In the genomic region with DNA sequence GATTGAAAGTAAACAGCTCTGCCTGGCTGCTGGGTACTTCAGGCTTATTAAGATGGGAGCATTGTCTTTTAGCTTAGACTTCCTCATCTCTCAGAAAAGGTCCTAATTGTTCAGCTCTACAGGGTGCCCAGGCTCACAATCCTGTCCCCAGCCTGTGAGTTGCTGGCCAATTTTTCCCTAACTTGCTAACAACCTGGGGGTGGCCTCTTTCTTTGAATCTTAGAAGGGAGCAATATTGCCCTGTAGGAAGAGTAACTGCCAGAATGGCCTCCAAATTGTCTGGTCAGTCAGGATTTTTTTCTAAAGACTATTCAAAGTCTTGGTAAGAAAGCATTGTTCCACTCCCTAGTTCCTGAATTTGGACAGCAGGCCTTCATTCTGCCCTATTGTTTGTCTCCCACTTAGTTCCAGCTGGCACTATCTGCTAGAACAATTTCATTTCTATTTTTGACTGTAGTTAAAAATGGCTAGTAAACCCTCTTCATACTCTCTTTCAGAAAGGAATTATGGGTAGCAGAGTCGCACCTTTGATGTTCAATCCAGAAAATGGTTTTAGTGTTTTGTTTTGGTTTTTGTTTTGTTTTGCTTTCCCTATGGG, we compare ENCODE assay signal across 21 mouse cellular contexts.
DNase-seq lines count a peak whose midpoint lies in the region; ATAC-seq and TF ChIP-seq lines count a peak whose summit lies in the region.
"Had no signal": no experiment of that assay in that cellular context is flagged by ENCODE, and none has a peak within 500 bp of the region (broad histone marks: within the 10 kb centered on the region; RNA-seq: fewer than 3 reads in every experiment).

No protein-coding gene starts in this region.

- DNase-seq in heart, adult 18-20 months = peak; percentile 7 to 13
- no peak for DNase-seq in heart, adult 9 months (ENCODE audit: low spot score in 2 of 2)
- no peak for DNase-seq in left cerebral cortex, adult 2 months (ENCODE audit: extremely low spot score in 1 of 2, low spot score in 2 of 2)
- DNase-seq in left cerebral cortex, adult 8-10 months (ENCODE audit: low spot score in 2 of 2) = no peak
- DNase-seq in cerebellum, adult 2 months = peak; percentile 44 to 78
- DNase-seq in retina, postnatal 1 day = peak; percentile 53
- DNase-seq in kidney, adult 18-20 months = no peak
- DNase-seq: adrenal gland, postnatal 10 days; lung, postnatal 4 days; right cerebral cortex, postnatal 25 days; thymus, adult 18-20 months; thymus, postnatal 4 days had no signal

- TF ChIP-seq CTCF in left cerebral cortex, adult 2 months (IDR thresholded peaks at IDR 0.05) = no peak
- TF ChIP-seq CTCF in cerebellum, adult 2 months (IDR thresholded peaks at IDR 0.05; ENCODE audit: borderline replicate concordance, insufficient read depth, low read depth, low read length) = no peak

- WGBS in cerebellum, adult 2 months = 12% methylated on average over 1 of the region's 1 CpGs
- 90% methylated on average over 1 of the region's 1 CpGs for WGBS in kidney, embryonic 15.5 days

- no peak for ATAC-seq in kidney, embryonic 15.5 days (replicated peaks; ENCODE audit: low FRiP score)
- ATAC-seq: midbrain, embryonic 16.5 days had no signal

- H3K27ac ChIP-seq in left cerebral cortex, adult 2 months = peak overlapping the region; percentile 7; the same call in 1 of the 2 replicates
- H3K27ac ChIP-seq in cerebellum, adult 2 months (ENCODE audit: insufficient read depth, low read length) = no peak overlapping the region
- H3K27ac ChIP-seq in kidney, embryonic 15.5 days = no peak overlapping the region
- H3K27ac ChIP-seq: embryonic facial prominence, embryonic 15.5 days; heart, embryonic 13.5 days; hindbrain, embryonic 13.5 days; liver, embryonic 14.5 days; lung, embryonic 15.5 days; neural tube, embryonic 15.5 days; stomach, embryonic 15.5 days had no signal

- intact Hi-C loops in left cerebral cortex, adult 2 months (cut with DNase I) = loop anchor here (10.0 kb wide), 1 partner anchor 1025 kb away; no protein-coding TSS in a partner anchor

- no peaks in the 10 kb centered on the region for H3K27me3 ChIP-seq in cerebellum, adult 2 months (ENCODE audit: control insufficient read depth, insufficient read depth, low read length)
- H3K27me3 ChIP-seq in kidney, embryonic 15.5 days = no peaks in the 10 kb centered on the region
- H3K27me3 ChIP-seq: embryonic facial prominence, embryonic 15.5 days; heart, embryonic 13.5 days; hindbrain, embryonic 13.5 days; lung, embryonic 15.5 days; neural tube, embryonic 15.5 days; stomach, embryonic 15.5 days had no signal

- H3K4me2 ChIP-seq in kidney, embryonic 15.5 days = no peak overlapping the region
- H3K4me2 ChIP-seq: embryonic facial prominence, embryonic 15.5 days; heart, embryonic 13.5 days; hindbrain, embryonic 13.5 days; lung, embryonic 15.5 days; neural tube, embryonic 15.5 days; stomach, embryonic 15.5 days had no signal

- H3K4me3 ChIP-seq in left cerebral cortex, adult 2 months = no peak overlapping the region
- H3K4me3 ChIP-seq in cerebellum, adult 2 months (replicated peaks; ENCODE audit: insufficient read depth, low read depth, low read length) = no peak overlapping the region
- no peak overlapping the region for H3K4me3 ChIP-seq in kidney, embryonic 15.5 days (replicated peaks)
- H3K4me3 ChIP-seq: embryonic facial prominence, embryonic 15.5 days; heart, embryonic 13.5 days; hindbrain, embryonic 13.5 days; lung, embryonic 15.5 days; neural tube, embryonic 15.5 days; stomach, embryonic 15.5 days had no signal

- no peaks in the 10 kb centered on the region for H3K9me3 ChIP-seq in kidney, embryonic 15.5 days (replicated peaks)
- H3K9me3 ChIP-seq: embryonic facial prominence, embryonic 15.5 days; heart, embryonic 13.5 days; hindbrain, embryonic 13.5 days; lung, embryonic 15.5 days; neural tube, embryonic 15.5 days; stomach, embryonic 15.5 days had no signal

- TF ChIP-seq POLR2A in cerebellum, adult 2 months (IDR thresholded peaks at IDR 0.05; ENCODE audit: borderline replicate concordance, insufficient read depth, low read length) = no peak

- no peaks in the 10 kb centered on the region for H3K36me3 ChIP-seq in kidney, embryonic 15.5 days
- H3K36me3 ChIP-seq: embryonic facial prominence, embryonic 15.5 days; heart, embryonic 13.5 days; hindbrain, embryonic 13.5 days; lung, embryonic 15.5 days; neural tube, embryonic 15.5 days; stomach, embryonic 15.5 days had no signal

- peaks cover 3% of the 10 kb centered on the region; the same call in 1 of the 2 replicates for H3K4me1 ChIP-seq in cerebellum, adult 2 months (ENCODE audit: control insufficient read depth, insufficient read depth, low read length)
- H3K4me1 ChIP-seq in kidney, embryonic 15.5 days = no peaks in the 10 kb centered on the region
- H3K4me1 ChIP-seq: embryonic facial prominence, embryonic 15.5 days; hindbrain, embryonic 13.5 days; lung, embryonic 15.5 days; neural tube, embryonic 15.5 days; stomach, embryonic 15.5 days had no signal

- no peak overlapping the region for H3K9ac ChIP-seq in kidney, embryonic 15.5 days
- H3K9ac ChIP-seq: embryonic facial prominence, embryonic 15.5 days; heart, embryonic 13.5 days; hindbrain, embryonic 13.5 days; liver, embryonic 14.5 days; lung, embryonic 15.5 days; neural tube, embryonic 15.5 days; stomach, embryonic 15.5 days had no signal

Comparison
In these comparisons a context has a peak if more than half of its experiments do, and no peak if none do; other contexts are left out.
1. DNase-seq: peak in heart, adult 18-20 months (2 of 2), cerebellum, adult 2 months (2 of 2) and retina, postnatal 1 day (single experiment); none in heart, adult 9 months (0 of 2), left cerebral cortex, adult 2 months (0 of 2), left cerebral cortex, adult 8-10 months (0 of 2) and kidney, adult 18-20 months (single experiment).